Mouse (Mus musculus): ENCODE measurements around the gene Gm14391.
"Not testable (repeated sequence)": the region's sequence is repeated elsewhere in the genome, so short reads cannot be mapped to it uniquely, and the experiment has no call there.

The Gm14391 gene

DNA sequence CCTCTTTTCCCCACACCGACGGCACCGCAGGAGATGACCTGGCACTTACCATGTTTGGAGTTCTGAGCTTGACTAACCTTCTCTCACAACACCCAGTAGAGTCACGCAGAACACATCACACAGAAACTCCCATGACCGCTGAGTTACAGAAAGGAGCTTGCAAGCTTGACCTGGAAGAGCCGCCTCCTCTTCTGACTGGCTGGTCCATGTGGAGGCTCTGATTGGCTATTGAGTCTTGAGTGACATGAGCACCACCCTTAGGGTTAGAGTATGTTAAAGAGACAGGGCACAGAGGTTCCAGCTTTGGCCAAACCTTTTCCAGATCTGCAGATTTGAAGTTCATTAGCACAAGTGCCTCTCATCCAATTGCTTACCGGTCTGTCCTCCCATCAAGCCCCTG, at the start of gene Gm14391:
Gm14391 (minus strand) TSS at position 186 of the 400 bp plus-strand sequence.
- in situ Hi-C loops (cut with MboI; ENCODE audit: low pct_unique_long_range_greater_than_20kb in 1 of 2, low sequenced_read_pairs in 2 of 2, unreplicated experiment in 1 of 2), result not testable (repeated sequence)

DNA sequence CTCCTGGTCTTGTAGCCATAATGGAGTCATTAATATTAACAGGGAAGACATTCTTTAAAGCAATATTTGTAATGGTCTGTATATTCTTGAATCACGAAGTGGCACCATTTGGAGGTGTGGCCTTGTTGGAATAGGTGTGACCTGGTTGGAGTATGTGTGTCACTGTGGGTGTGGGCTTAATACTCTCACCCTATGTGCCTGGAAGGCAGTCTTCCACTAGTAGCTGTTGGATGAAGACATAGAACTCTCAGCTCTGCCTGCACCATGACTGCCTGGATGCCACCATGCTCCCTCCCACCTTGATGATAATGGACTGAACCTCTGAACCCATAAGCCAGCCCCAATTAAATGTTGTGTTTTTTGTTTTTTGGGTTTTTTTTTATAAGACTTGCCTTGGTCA, 27.7 kb downstream of the Gm14391 start:
- in situ Hi-C loops (cut with MboI; ENCODE audit: low pct_unique_long_range_greater_than_20kb in 1 of 2, low sequenced_read_pairs in 2 of 2, unreplicated experiment in 1 of 2), result not testable (repeated sequence)

DNA sequence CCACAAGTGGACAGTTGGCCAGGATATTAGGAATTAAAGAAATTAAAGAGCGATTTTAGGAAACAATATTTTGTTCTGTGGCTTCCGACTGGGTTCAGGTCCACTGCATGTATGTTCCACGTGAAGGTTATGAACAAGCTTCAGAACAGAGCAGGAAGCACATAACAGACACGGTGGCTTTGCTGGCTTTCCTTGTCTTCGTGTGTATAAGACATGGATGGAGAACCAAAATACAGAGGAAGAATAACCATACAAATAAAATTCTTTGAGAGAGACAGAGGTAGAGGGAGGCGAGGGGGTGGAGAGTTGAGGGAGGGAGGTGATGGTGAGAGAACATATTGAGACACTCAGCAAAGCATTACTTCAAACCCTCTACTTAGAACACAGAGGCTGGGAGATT, 30.4 kb downstream of the Gm14391 start:
- in situ Hi-C loops (cut with MboI; ENCODE audit: low pct_unique_long_range_greater_than_20kb in 1 of 2, low sequenced_read_pairs in 2 of 2, unreplicated experiment in 1 of 2), result no loop called here

DNA sequence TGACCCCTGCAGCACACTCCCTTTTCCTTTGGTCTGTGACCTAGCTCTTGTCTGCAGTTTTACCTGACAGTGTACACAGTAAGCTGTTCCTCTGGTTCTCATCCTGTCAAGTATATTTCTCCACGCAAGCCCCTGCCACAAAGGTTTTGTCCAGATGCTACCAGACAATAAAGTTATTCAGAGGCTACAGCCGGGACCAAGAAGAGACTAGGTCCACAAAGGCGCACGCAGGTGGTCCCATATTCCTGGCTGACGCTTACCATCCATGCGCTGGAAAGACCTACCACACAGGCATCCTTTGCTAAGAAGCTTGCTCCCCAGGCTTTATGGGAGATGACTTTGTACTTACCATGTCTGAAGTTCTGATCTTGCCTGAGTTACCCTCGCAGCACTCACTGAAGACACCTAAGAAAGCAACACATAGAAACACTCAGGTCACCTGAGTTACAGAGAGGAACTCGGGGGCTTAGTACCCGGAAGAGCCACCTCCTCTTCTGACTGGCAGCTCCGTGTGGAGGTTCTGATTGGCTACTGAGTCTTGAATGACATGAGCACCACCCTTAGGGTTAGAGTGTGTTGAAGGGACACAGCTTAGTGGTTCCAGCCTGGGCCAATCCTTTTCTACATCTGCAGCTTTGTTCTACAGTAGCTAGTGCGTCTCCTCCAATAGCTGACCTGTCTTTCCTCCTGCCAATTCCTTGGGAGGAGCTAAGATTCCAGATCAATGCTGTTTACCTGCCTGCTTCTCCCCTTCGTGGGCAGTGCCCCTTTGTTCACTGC, 31.1 kb downstream of the Gm14391 start, which contains the start of gene Gm14443:
Gm14443 (minus strand) TSS at position 471 of the 780 bp plus-strand sequence.
- in situ Hi-C loops (cut with MboI; ENCODE audit: low pct_unique_long_range_greater_than_20kb in 1 of 2, low sequenced_read_pairs in 2 of 2, unreplicated experiment in 1 of 2), result not testable (repeated sequence)

DNA sequence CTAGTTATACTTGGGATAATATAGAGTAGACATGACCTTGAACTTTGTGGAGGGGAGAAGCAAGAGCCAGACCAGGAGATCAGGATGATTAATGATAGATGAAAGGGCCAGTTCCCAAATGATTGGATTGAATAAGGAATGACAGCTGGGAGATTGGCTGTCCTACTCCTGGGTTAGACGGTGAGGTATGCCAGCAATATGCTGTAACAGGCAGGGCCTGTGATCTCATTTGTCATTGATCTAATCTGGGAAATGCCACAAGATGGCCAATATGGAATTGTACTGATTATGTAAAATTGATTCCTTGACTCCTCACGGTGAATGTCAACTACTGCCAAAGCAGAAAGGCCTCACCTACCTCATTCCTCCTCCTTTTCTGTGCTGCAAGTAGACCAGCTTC, 32.7 kb downstream of the Gm14391 start:
- in situ Hi-C loops (cut with MboI; ENCODE audit: low pct_unique_long_range_greater_than_20kb in 1 of 2, low sequenced_read_pairs in 2 of 2, unreplicated experiment in 1 of 2), result not testable (repeated sequence)

DNA sequence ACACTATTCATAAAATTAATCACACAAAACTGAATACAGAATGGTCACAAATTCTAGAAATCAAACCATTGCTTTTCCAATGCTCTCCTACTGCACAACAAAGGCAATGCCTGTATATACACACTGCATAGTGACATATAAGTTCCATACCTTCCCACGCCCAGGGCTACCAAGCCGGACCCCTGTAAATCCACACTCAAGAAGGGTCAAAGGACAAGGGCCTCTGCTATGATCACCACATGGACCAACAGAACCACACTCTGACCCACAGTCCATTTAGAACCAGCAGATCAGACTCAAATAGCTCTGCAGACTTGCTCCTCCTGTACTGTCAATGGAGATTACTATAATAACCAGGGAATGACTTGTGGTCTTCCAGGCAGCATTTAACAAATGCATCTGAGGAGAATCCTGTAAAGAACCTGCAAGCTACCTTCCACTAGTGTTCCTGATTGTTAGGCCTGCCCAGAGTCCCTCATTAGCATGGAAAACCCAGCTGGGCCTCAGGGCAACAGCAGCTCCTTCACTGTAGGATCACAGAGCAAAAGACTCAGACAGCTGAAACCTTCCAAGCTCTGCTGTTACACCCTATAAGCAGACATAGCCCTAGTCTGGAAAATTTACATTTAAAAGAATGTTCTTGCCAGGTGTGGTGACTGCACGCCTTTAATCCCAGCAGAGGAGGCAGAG, 33.7 kb downstream of the Gm14391 start:
- in situ Hi-C loops (cut with MboI; ENCODE audit: low pct_unique_long_range_greater_than_20kb in 1 of 2, low sequenced_read_pairs in 2 of 2, unreplicated experiment in 1 of 2), result not testable (repeated sequence)

DNA sequence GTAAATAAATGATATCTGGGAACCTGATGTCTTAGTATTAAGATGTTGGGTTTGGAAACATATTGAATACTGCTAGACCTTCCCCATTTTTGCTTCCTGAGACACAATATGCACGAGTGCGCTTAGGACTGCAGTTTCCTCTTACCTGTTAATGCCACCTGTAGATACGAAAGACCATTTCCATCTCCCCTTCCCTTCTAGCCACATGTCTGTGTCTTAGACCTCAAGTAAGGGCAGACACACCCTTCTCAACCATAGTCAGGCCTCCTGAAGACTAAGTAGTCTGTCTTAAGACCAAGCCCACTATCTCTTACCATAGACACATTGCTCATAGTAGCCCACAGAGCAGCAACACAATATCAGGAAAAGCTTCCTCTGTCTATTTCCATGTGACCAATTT, 34.6 kb downstream of the Gm14391 start:
- in situ Hi-C loops (cut with MboI; ENCODE audit: low pct_unique_long_range_greater_than_20kb in 1 of 2, low sequenced_read_pairs in 2 of 2, unreplicated experiment in 1 of 2), result no loop called here

DNA sequence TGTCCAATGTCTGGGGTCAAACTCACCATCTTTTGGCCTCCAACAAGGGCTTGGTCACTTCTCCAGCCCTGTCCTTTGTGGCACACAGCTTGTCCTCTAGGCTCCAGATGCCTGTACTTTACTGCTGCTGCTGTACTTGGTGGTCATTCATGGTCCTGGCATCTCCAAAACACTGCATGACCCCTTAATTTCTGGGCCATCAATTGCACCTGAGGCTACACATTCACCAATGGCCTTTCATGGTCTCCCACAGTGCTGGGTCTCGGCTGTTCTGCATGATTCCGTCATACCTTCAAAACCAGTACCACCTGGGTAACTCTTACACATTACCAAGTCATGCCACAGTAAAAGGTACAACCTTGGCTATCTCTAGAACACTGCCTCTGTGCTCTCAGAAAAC, 39.8 kb downstream of the Gm14391 start:
- in situ Hi-C loops (cut with MboI; ENCODE audit: low pct_unique_long_range_greater_than_20kb in 1 of 2, low sequenced_read_pairs in 2 of 2, unreplicated experiment in 1 of 2), result not testable (repeated sequence)

DNA sequence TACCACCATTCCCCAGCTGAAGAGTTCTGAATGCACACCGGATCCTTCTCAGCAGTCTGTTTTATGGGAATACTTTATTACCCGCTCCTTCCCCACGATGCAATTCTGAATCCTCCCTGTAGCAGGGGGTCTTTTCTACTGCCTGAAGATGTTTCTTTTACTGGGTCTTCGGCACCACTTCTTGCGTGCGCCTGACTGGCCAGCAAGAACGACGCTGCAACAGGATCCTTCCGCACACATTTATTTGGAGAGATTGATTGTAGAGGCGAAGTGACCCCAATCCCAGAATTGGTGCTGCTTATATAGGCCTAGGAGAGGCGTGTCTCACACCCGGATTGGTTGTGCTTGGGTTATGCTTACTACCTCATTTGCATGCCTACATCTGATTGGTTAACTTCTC, 41.6 kb downstream of the Gm14391 start:
- in situ Hi-C loops (cut with MboI; ENCODE audit: low pct_unique_long_range_greater_than_20kb in 1 of 2, low sequenced_read_pairs in 2 of 2, unreplicated experiment in 1 of 2), result not testable (repeated sequence)

DNA sequence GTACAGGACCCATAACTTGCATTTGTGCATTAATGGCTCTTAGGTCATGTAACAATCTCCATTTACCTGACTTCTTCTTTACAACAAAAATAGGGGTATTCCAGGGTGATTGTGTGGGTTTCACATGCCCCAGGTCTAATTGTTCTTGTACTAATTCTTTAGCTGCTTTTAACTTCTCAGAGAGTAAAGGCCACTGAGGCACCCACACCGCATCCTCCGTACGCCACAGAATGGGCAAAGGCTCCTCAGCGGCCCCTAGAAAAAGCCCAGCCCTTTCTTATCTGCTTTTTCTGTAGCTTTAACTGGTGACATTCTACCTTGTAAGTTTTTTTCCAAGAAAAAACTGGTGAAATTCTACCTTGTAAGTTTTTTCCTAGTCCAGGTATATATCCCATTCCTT, 45.3 kb downstream of the Gm14391 start:
- in situ Hi-C loops (cut with MboI; ENCODE audit: low pct_unique_long_range_greater_than_20kb in 1 of 2, low sequenced_read_pairs in 2 of 2, unreplicated experiment in 1 of 2), result not testable (repeated sequence)

DNA sequence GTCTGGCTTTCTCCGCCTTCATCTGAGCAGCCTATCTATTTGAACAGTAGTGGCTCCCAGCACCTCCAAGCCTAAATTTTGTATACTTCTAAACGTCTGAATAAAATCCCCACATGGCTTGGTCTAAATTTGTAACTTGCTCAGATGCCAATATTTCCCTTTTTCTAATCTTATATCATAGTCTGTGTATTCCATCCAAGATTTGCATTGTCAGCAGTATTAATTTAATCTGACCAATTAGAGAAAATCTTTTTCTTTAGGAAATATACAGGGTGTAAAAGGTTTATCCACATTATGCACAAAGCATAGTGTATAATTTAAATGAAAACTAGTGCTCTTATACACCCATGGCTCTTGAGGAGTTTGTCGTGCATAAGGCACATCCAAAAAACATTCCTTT, 48.1 kb downstream of the Gm14391 start:
- in situ Hi-C loops (cut with MboI; ENCODE audit: low pct_unique_long_range_greater_than_20kb in 1 of 2, low sequenced_read_pairs in 2 of 2, unreplicated experiment in 1 of 2), result no loop called here

DNA sequence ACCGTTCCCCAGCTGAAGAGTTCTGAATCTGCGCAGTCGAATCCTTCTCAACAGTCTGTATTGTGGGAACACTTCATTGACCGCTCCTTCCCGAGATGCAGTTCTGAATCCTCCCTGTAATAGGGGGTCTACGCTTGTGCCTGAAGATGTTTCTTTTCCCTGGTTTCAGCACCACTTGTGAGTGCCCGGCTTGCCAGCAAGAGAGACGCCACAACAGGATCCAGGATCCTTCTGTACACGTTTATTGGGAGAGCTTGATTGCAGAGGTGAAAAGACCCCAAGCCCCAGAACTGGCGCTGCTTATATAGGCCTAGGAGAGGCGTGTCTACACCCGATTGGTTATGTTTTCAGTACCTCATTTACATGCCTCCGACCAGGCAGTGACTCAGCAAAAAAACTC, 50.0 kb downstream of the Gm14391 start:
- in situ Hi-C loops (cut with MboI; ENCODE audit: low pct_unique_long_range_greater_than_20kb in 1 of 2, low sequenced_read_pairs in 2 of 2, unreplicated experiment in 1 of 2), result no loop called here

DNA sequence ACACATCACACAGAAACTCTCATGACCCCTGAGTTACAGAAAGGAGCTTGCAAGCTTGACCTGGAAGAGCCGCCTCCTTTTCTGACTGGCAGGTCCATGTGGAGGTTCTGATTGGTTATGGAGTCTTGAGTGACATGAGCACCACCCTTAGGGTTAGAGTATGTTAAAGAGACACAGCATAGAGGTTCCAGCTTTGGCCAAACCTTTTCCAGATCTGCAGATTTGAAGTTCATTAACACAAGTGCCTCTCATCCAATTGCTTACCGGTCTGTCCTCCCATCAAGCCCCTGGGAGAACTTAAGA, 64.8 kb downstream of the Gm14391 start, which contains the start of gene Gm14399:
Gm14399 (minus strand) TSS at position 20 of the 303 bp plus-strand sequence.
- in situ Hi-C loops (cut with MboI; ENCODE audit: low pct_unique_long_range_greater_than_20kb in 1 of 2, low sequenced_read_pairs in 2 of 2, unreplicated experiment in 1 of 2), result not testable (repeated sequence)

DNA sequence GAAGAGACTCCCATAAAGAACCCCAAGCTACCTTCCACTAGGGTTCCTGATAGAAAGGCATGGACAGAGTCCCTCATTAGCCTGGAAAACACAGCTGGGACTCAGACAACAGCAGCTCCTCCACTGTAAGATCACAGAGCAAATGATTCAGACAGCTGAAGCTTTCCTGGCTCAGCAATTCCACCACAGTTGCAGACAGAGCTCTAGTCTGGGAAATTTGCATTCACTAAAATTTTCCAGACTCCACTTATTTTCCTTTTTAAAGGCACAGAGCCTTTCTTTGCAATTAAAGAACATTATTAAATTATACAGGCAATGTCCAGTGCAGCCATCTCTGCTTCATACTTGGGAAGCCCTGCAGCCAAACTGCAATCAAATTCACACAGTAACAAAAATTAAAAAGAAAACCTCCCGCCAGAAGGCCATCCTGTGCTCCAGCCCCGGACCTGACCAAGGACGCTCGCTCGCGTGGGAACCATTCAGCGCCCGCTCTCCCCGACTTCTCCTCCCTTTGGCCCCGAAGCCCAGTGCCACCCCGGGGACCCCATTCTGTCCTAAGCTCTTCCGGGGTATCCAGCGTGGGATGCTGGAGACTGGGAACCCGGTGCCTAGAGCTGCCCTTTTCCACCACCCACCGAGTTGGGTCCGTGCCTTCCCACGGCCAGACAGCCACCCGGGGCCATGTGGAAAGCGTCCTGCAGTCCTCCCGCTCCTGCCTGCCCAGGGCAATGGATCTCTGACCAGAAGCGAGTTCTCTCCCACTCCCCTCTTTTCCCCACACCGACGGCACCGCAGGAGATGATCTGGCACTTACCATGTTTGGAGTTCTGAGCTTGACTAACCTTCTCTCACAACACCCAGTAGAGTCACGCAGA, 65.4 kb downstream of the Gm14391 start:
- in situ Hi-C loops (cut with MboI; ENCODE audit: low pct_unique_long_range_greater_than_20kb in 1 of 2, low sequenced_read_pairs in 2 of 2, unreplicated experiment in 1 of 2), result not testable (repeated sequence)
